15 mouse cellular contexts compared by ENCODE assay signal in the genomic region with DNA sequence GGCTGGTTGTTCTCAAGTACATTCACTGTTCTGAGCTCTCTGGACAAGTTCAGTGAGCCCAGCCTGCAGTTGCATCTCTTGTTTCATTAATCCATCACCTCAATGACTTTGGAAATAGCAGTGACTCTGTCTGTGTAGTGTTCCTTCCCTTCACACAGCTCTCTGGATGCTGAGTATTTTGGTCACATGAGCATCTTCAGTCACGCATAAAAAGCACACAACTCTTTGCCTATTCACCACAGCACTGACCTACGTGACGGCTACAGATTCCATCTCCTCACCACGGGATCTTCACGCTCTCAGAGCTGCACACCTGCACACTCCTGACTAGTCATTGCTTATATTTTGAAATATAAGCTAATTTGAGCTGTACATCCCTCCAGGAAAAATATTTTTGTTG.
DNase-seq lines count a peak whose midpoint lies in the region; ATAC-seq and TF ChIP-seq lines count a peak whose summit lies in the region.
"Had no signal": no experiment of that assay in that cellular context is flagged by ENCODE, and none has a peak within 500 bp of the region (broad histone marks: within the 10 kb centered on the region; RNA-seq: fewer than 3 reads in every experiment).

No protein-coding gene starts in this region.

- in situ Hi-C loops in CH12.LX (cut with MboI; ENCODE audit: low pct_ligation_motif_present, low pct_unique_long_range_greater_than_20kb, low sequenced_read_pairs), result no loop called here

- no peaks in the 10 kb centered on the region for H3K79me2 ChIP-seq in CH12.LX (replicated peaks; ENCODE audit: control insufficient read depth, extremely low read depth, insufficient read depth, poor library complexity, severe bottlenecking)

- H3K4me1 ChIP-seq in kidney, embryonic 14.5 days (ENCODE audit: control insufficient read depth, insufficient read depth, low read length), result no peaks in the 10 kb centered on the region
- peaks cover 15 to 39% of the 10 kb centered on the region in 2 experiments for H3K4me1 ChIP-seq in CH12.LX (ENCODE audit: control insufficient read depth in 1 of 2, insufficient read depth in 2 of 2)
- H3K4me1 ChIP-seq in forebrain, embryonic 16.5 days (replicated peaks; ENCODE audit: control insufficient read depth, insufficient read depth, low read length), result peaks cover 12% of the 10 kb centered on the region
- peaks cover 19% of the 10 kb centered on the region for H3K4me1 ChIP-seq in midbrain, embryonic 13.5 days (replicated peaks)
- no peaks in the 10 kb centered on the region for H3K4me1 ChIP-seq in intestine, embryonic 16.5 days (ENCODE audit: control insufficient read depth, insufficient read depth, low read length)

- DNase-seq in kidney, postnatal 10 days, result no peak
- no peak for DNase-seq in CH12.LX (ENCODE audit: extremely low read depth)
- DNase-seq in heart, postnatal 4 days, result no peak
- no peak for DNase-seq in ovary, postnatal 10 days (ENCODE audit: low spot score)
- DNase-seq: cerebellum, postnatal 36 days; gastrocnemius, postnatal 36 days; kidney, adult 8-10 months; liver; lung, adult 2 months had no signal

- TF ChIP-seq POLR2A in CH12.LX (IDR thresholded peaks at IDR 0.05; ENCODE audit: low read depth, low read length), result no peak

- no peak for TF ChIP-seq RAD21 in CH12.LX (IDR thresholded peaks at IDR 0.05; ENCODE audit: low read depth, low read length)

- H3K9ac ChIP-seq in kidney, embryonic 14.5 days (ENCODE audit: low read depth, low read length), result no peak overlapping the region
- no peak overlapping the region for H3K9ac ChIP-seq in CH12.LX (ENCODE audit: insufficient read depth, low read depth)
- no peak overlapping the region for H3K9ac ChIP-seq in forebrain, embryonic 16.5 days (replicated peaks; ENCODE audit: low read depth, low read length)
- no peak overlapping the region for H3K9ac ChIP-seq in midbrain, embryonic 13.5 days (replicated peaks)
- H3K9ac ChIP-seq in intestine, embryonic 16.5 days (ENCODE audit: low read depth, low read length), result no peak overlapping the region
- H3K9ac ChIP-seq: heart, embryonic 12.5 days had no signal

- H3K9me3 ChIP-seq in kidney, embryonic 14.5 days (ENCODE audit: control insufficient read depth, low read length), result no peaks in the 10 kb centered on the region
- H3K9me3 ChIP-seq in CH12.LX (replicated peaks; ENCODE audit: low read length), result peaks cover 2% of the 10 kb centered on the region
- H3K9me3 ChIP-seq in forebrain, embryonic 16.5 days (ENCODE audit: control insufficient read depth, low read length), result no peaks in the 10 kb centered on the region
- H3K9me3 ChIP-seq in midbrain, embryonic 13.5 days, result no peaks in the 10 kb centered on the region
- H3K9me3 ChIP-seq in intestine, embryonic 16.5 days (ENCODE audit: control insufficient read depth, low read length), result no peaks in the 10 kb centered on the region
- H3K9me3 ChIP-seq: heart, embryonic 12.5 days had no signal

- H3K27me3 ChIP-seq in kidney, embryonic 14.5 days (ENCODE audit: control insufficient read depth, insufficient read depth, low read length), result no peaks in the 10 kb centered on the region
- no peaks in the 10 kb centered on the region for H3K27me3 ChIP-seq in CH12.LX (replicated peaks)
- no peaks in the 10 kb centered on the region for H3K27me3 ChIP-seq in forebrain, embryonic 16.5 days (replicated peaks; ENCODE audit: control insufficient read depth, insufficient read depth, low read length)
- H3K27me3 ChIP-seq in midbrain, embryonic 13.5 days, result peaks cover 2% of the 10 kb centered on the region; the same call in 1 of the 2 replicates
- no peaks in the 10 kb centered on the region for H3K27me3 ChIP-seq in intestine, embryonic 16.5 days (replicated peaks; ENCODE audit: control insufficient read depth, insufficient read depth, low read length)

- no peak overlapping the region for H3K27ac ChIP-seq in kidney, embryonic 14.5 days (ENCODE audit: low read depth, low read length)
- H3K27ac ChIP-seq in CH12.LX (ENCODE audit: insufficient read depth, low read depth), result no peak overlapping the region
- H3K27ac ChIP-seq in forebrain, embryonic 16.5 days (ENCODE audit: low read length), result peak overlapping the region; percentile 27; the same call in 1 of the 2 replicates
- H3K27ac ChIP-seq in midbrain, embryonic 13.5 days, result peak overlapping the region; percentile 70
- no peak overlapping the region for H3K27ac ChIP-seq in intestine, embryonic 16.5 days (ENCODE audit: low read length)
- H3K27ac ChIP-seq: macrophage had no signal

- ATAC-seq in kidney, embryonic 14.5 days (ENCODE audit: low FRiP score, low TSS enrichment), result 0 out of 2 replicates have a peak, but pooled peaks have one; percentile 9
- ATAC-seq in forebrain, embryonic 16.5 days, result peak; percentile 14
- ATAC-seq in midbrain, embryonic 13.5 days, result peak; percentile 63
- ATAC-seq in intestine, embryonic 16.5 days, result no peak

- no peak overlapping the region for H3K4me3 ChIP-seq in kidney, embryonic 14.5 days (ENCODE audit: low read length)
- no peak overlapping the region for H3K4me3 ChIP-seq in CH12.LX (replicated peaks in 1 of 3; ENCODE audit: low read depth in 2 of 3, low read length in 2 of 3, poor library complexity in 1 of 3)
- H3K4me3 ChIP-seq in forebrain, embryonic 16.5 days (replicated peaks; ENCODE audit: low read length), result no peak overlapping the region
- no peak overlapping the region for H3K4me3 ChIP-seq in midbrain, embryonic 13.5 days (replicated peaks)
- no peak overlapping the region for H3K4me3 ChIP-seq in intestine, embryonic 16.5 days (ENCODE audit: low read length)
- H3K4me3 ChIP-seq: heart, embryonic 12.5 days had no signal

- no peak overlapping the region for H3K4me2 ChIP-seq in kidney, embryonic 14.5 days (replicated peaks; ENCODE audit: low read depth, low read length)
- H3K4me2 ChIP-seq in CH12.LX (ENCODE audit: insufficient read depth, low read depth, poor library complexity, severe bottlenecking), result peak overlapping the region; percentile 65
- no peak overlapping the region for H3K4me2 ChIP-seq in forebrain, embryonic 16.5 days (ENCODE audit: low read length)
- peak overlapping the region; percentile 21 for H3K4me2 ChIP-seq in midbrain, embryonic 13.5 days (replicated peaks)
- H3K4me2 ChIP-seq in intestine, embryonic 16.5 days (ENCODE audit: low read depth, low read length), result no peak overlapping the region
- H3K4me2 ChIP-seq: heart, embryonic 12.5 days had no signal

- no peaks in the 10 kb centered on the region for H3K36me3 ChIP-seq in kidney, embryonic 14.5 days (ENCODE audit: control insufficient read depth, insufficient read depth, low read length)
- no peaks in the 10 kb centered on the region for H3K36me3 ChIP-seq in CH12.LX (replicated peaks in 1 of 2; ENCODE audit: control insufficient read depth in 1 of 2, insufficient read depth in 1 of 2, low read length in 1 of 2)
- peaks cover 6% of the 10 kb centered on the region for H3K36me3 ChIP-seq in forebrain, embryonic 16.5 days (ENCODE audit: control insufficient read depth, insufficient read depth)
- H3K36me3 ChIP-seq in midbrain, embryonic 13.5 days, result peaks cover 10% of the 10 kb centered on the region
- no peaks in the 10 kb centered on the region for H3K36me3 ChIP-seq in intestine, embryonic 16.5 days (ENCODE audit: control insufficient read depth, insufficient read depth, low read length)
- H3K36me3 ChIP-seq: heart, embryonic 12.5 days had no signal

- dilution Hi-C loops in CH12.LX (cut with MboI; ENCODE audit: extremely low pct_ligation_motif_present, extremely low pct_unique_long_range_greater_than_20kb, low sequenced_read_pairs), result no loop called here

- no peak for TF ChIP-seq CTCF in CH12.LX (conservative IDR thresholded peaks at IDR 0.05 in 1 of 2, IDR thresholded peaks at IDR 0.05 in 1 of 2; ENCODE audit: low read depth in 2 of 2, low read length in 2 of 2)

- TF ChIP-seq EP300 in CH12.LX (IDR thresholded peaks at IDR 0.05; ENCODE audit: low read length), result no peak

- 59% methylated on average over 5 of the region's 5 CpGs for WGBS in kidney, embryonic 14.5 days
- WGBS in forebrain, embryonic 16.5 days, result 67% methylated on average over 5 of the region's 5 CpGs
- 54% methylated on average over 5 of the region's 5 CpGs for WGBS in midbrain, embryonic 13.5 days
- WGBS in intestine, embryonic 16.5 days, result 73% methylated on average over 5 of the region's 5 CpGs

TF ChIP-seq in CH12.LX, 34 proteins besides CTCF, POLR2A, EP300 and RAD21:
- no peak for TF ChIP-seq TCF12 (IDR thresholded peaks at IDR 0.05; ENCODE audit: low read depth, low read length)
- peak; percentile 56 for TF ChIP-seq BHLHE40 (IDR thresholded peaks at IDR 0.05; ENCODE audit: low read depth, low read length)

Comparison
In these comparisons a context has a peak if more than half of its experiments do, and no peak if none do; other contexts are left out.
1. H3K27ac ChIP-seq: peak in forebrain, embryonic 16.5 days (single experiment) and midbrain, embryonic 13.5 days (single experiment); none in kidney, embryonic 14.5 days (single experiment), CH12.LX (single experiment) and intestine, embryonic 16.5 days (single experiment).
2. H3K4me2 ChIP-seq: peak in CH12.LX (single experiment) and midbrain, embryonic 13.5 days (single experiment); none in kidney, embryonic 14.5 days (single experiment), forebrain, embryonic 16.5 days (single experiment) and intestine, embryonic 16.5 days (single experiment).